Mouse (Mus musculus) intestine, postnatal 0 days (tissue): ENCODE measurements around the gene D2hgdh. TPM values are rescaled to one million over a fixed set of nuclear protein-coding genes. Genes with fewer than 3 reads are reported as not detected.

Experiments used
- ATAC-seq: fragments of 200-750 bp; cut with Nextera tagmentation; 2 replicates; pipeline ENCODE4 v1.8.0; 2017; ENCODE audit warnings: mild to moderate bottlenecking, moderate TSS enrichment, moderate library complexity
- H3K27ac ChIP-seq: fragments of 300-500 bp; sonication (generic); 2 replicates; pipeline ENCODE4 v1.5.1; 2014; ENCODE audit warnings: mild to moderate bottlenecking, low read depth, low read length, moderate library complexity
- H3K27me3 ChIP-seq: fragments of 300-500 bp; sonication (generic); replicated peaks from 2 replicates; pipeline ENCODE4 v1.6.1; 2014; ENCODE audit warnings: low read length, mixed read lengths; ENCODE audit not compliant: control insufficient read depth, insufficient read depth
- H3K36me3 ChIP-seq: fragments of 300-500 bp; sonication (generic); 2 replicates; pipeline ENCODE4 v1.6.1; 2014; ENCODE audit warnings: mild to moderate bottlenecking, moderate library complexity; ENCODE audit not compliant: control insufficient read depth, insufficient read depth
- H3K4me1 ChIP-seq: fragments of 300-500 bp; sonication (generic); replicated peaks from 2 replicates; pipeline ENCODE4 v1.6.1; 2014; ENCODE audit warnings: antibody characterized with exemption, low read length, mixed read lengths; ENCODE audit not compliant: control insufficient read depth, insufficient read depth
- H3K4me2 ChIP-seq: fragments of 300-500 bp; sonication (generic); replicated peaks from 2 replicates; pipeline ENCODE4 v1.6.1; 2014; ENCODE audit warnings: low read depth, mild to moderate bottlenecking, moderate library complexity
- H3K4me3 ChIP-seq: fragments of 300-500 bp; sonication (generic); 2 replicates; pipeline ENCODE4 v1.5.1; 2014; ENCODE audit warnings: low read depth, low read length
- H3K9ac ChIP-seq: fragments of 300-500 bp; sonication (generic); 2 replicates; pipeline ENCODE4 v1.6.1; 2014; ENCODE audit warnings: mild to moderate bottlenecking, low read depth, low read length
- H3K9me3 ChIP-seq: fragments of 300-500 bp; sonication (generic); 2 replicates; pipeline ENCODE4 v1.6.1; 2016; ENCODE audit warnings: mixed run types; ENCODE audit not compliant: control insufficient read depth
- CTCF ChIP-seq: sonication (generic); IDR thresholded peaks from 2 replicates; pipeline ENCODE4 v1.5.1; 2016; ENCODE audit warnings: low read depth, mild to moderate bottlenecking, control low read depth, antibody characterized with exemption, moderate library complexity
- WGBS: fragments of 180-500 bp; shearing (Covaris S2); extraction: QIAGEN DNeasy Blood & Tissue Kit; methylation state at CpG from one replicate; pipeline ENCODE4 v1.1.7; 2014; 5-methylcytosine and 5-hydroxymethylcytosine counted together
- polyA plus RNA-seq: library from polyadenylated mRNA; unstranded; fragments of >200 nt; fragmentation: Nextera tagmentation; extraction: Ambion mirVana; gene quantifications from 2 replicates; pipeline ENCODE4 v1.2.1, GENCODE M21; 2015

Gene D2hgdh
- polyA plus RNA-seq, 1 experiment from 2014 or later: 9.3 TPM

- 0% methylated on average over 42 of the region's 42 CpGs for whole genome bisulfite sequencing
- Histone ChIP-seq H3K4me3 (peak within 1 kb of the TSS; percentile 66), H3K27ac (peak within 1 kb of the TSS; percentile 51), H3K9me3 (no peaks in the 10 kb centered on the region), H3K27me3 (no peaks in the 10 kb centered on the region), H3K9ac (peak within 1 kb of the TSS; percentile 56), H3K36me3 (peaks cover 23% of the 10 kb centered on the region), H3K4me1 (peaks cover 11% of the 10 kb centered on the region; the same call in 1 of the 2 replicates), H3K4me2 (peak within 1 kb of the TSS; percentile 93)
- ATAC-seq: peak; percentile 59
- TF ChIP-seq CTCF: peak; percentile 78
Measured at GRCm38 (mm10) chr1:93801741-93802238, 22.9 kb upstream of the D2hgdh start, which contains the start of gene Dtymk. Gene Dtymk (minus strand): TSS chr1:93801934.

GRCm38 (mm10) chr1:93802771-93803170 is 21.9 kb upstream of the D2hgdh start:
- no peak overlapping the region for H3K27ac ChIP-seq
- H3K9me3 ChIP-seq: no peaks in the 10 kb centered on the region
- peak overlapping the region; percentile 93 for H3K4me2 ChIP-seq
- ATAC-seq: no peak
- no peak for TF ChIP-seq CTCF
- H3K4me1 ChIP-seq: peaks cover 11% of the 10 kb centered on the region; the same call in 1 of the 2 replicates
- H3K4me3 ChIP-seq: peak overlapping the region; percentile 80
- 0 out of 2 replicates have a peak overlapping the region, but pooled peaks have one; percentile 77 for H3K9ac ChIP-seq
- H3K27me3 ChIP-seq: no peaks in the 10 kb centered on the region
- WGBS: 69% methylated on average over 5 of the region's 5 CpGs
- H3K36me3 ChIP-seq: peaks cover 29% of the 10 kb centered on the region

- Histone ChIP-seq H3K9ac (peak within 1 kb of the TSS; percentile 77), H3K27ac (peak within 1 kb of the TSS; percentile 98), H3K36me3 (peaks cover 34% of the 10 kb centered on the region), H3K4me1 (peaks cover 11% of the 10 kb centered on the region; the same call in 1 of the 2 replicates), H3K4me2 (peak within 1 kb of the TSS; percentile 93), H3K4me3 (peak within 1 kb of the TSS; percentile 80), H3K9me3 (no peaks in the 10 kb centered on the region), H3K27me3 (no peaks in the 10 kb centered on the region)
- WGBS: under 1% methylated on average over 93 of the region's 94 CpGs
- TF ChIP-seq CTCF: peak; percentile 99
- ATAC-seq: peak; percentile 95
Measured at GRCm38 (mm10) chr1:93803556-93804507, 20.9 kb upstream of the D2hgdh start, which contains the start of gene Ing5. Gene Ing5 (plus strand): TSS chr1:93803965.

- no peak overlapping the region for H3K27ac ChIP-seq
- peaks cover 11% of the 10 kb centered on the region; the same call in 1 of the 2 replicates for H3K4me1 ChIP-seq
- TF ChIP-seq CTCF: no peak
- no peaks in the 10 kb centered on the region for H3K27me3 ChIP-seq
- H3K9ac ChIP-seq: peak overlapping the region; percentile 77; the same call in 1 of the 2 replicates
- H3K36me3 ChIP-seq: peaks cover 31% of the 10 kb centered on the region
- no peaks in the 10 kb centered on the region for H3K9me3 ChIP-seq
- ATAC-seq: no peak
- H3K4me2 ChIP-seq: peak overlapping the region; percentile 93
- H3K4me3 ChIP-seq: peak overlapping the region; percentile 80; the same call in 1 of the 2 replicates
- 57% methylated on average over 4 of the region's 4 CpGs for WGBS
Measured at GRCm38 (mm10) chr1:93804818-93805217, 19.9 kb upstream of the D2hgdh start.

- Histone ChIP-seq H3K27ac (no peak overlapping the region), H3K27me3 (no peaks in the 10 kb centered on the region), H3K4me1 (peaks cover 11% of the 10 kb centered on the region; the same call in 1 of the 2 replicates), H3K4me2 (0 out of 2 replicates have a peak overlapping the region, but pooled peaks have one; percentile 93), H3K9me3 (no peaks in the 10 kb centered on the region), H3K9ac (no peak overlapping the region), H3K4me3 (no peak overlapping the region), H3K36me3 (peaks cover 37% of the 10 kb centered on the region)
- no peak for TF ChIP-seq CTCF
- no peak for ATAC-seq
- WGBS: 53% methylated on average over 5 of the region's 5 CpGs
Measured at GRCm38 (mm10) chr1:93805221-93805951, 19.3 kb upstream of the D2hgdh start.

GRCm38 (mm10) chr1:93808871-93809270 is 15.8 kb upstream of the D2hgdh start:
- H3K27ac ChIP-seq: no peak overlapping the region
- TF ChIP-seq CTCF: no peak
- H3K27me3 ChIP-seq: no peaks in the 10 kb centered on the region
- 82% methylated on average over 4 of the region's 4 CpGs for WGBS
- H3K9ac ChIP-seq: no peak overlapping the region
- no peaks in the 10 kb centered on the region for H3K9me3 ChIP-seq
- no peak overlapping the region for H3K4me2 ChIP-seq
- H3K36me3 ChIP-seq: peaks cover 67% of the 10 kb centered on the region
- peaks cover 4% of the 10 kb centered on the region; the same call in 1 of the 2 replicates for H3K4me1 ChIP-seq
- no peak overlapping the region for H3K4me3 ChIP-seq
- no peak for ATAC-seq
